Mouse (Mus musculus): ENCODE measurements around the gene Gnai3. TPM values are rescaled to one million over a fixed set of nuclear protein-coding genes. Genes with fewer than 3 reads are reported as not detected.

The Gnai3 gene
- polyA plus RNA-seq, 1 experiment from 2014 or later = 154 TPM

DNA sequence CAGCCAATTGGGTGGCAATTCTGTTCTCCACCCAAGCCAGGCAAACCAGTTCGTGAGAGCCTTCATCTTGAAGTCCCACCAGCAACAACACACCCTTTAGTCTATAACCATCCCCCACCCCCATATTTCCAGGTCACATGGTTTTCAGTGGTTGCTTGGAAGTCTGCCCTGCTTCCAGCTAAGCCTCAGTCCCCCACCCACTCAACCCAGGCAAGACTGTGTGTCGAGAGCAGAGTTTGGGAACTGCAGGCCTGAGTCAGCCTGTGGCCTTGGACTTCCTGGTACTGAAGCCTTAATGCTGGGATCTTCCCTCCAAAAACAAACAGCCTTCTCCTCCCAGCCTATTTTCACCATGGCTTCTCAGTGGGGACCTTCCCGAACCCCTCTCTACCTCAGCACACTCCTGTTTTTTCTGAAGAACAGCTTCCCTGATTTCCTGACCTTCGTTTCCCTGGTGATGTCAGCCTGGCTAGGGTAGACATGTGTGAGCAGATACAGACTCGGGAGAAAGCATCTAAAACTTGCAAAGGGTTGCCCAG is 57.0 kb downstream of the Gnai3 start:
- Histone ChIP-seq H3K27ac (ENCODE audit: low read length) (no peak overlapping the region; the same call in 1 of the 2 replicates), H3K9me3 (ENCODE audit: control insufficient read depth, low read depth, low read length) (no peaks in the 10 kb centered on the region), H3K27me3 (ENCODE audit: control insufficient read depth, insufficient read depth, low read length) (no peaks in the 10 kb centered on the region), H3K36me3 (ENCODE audit: control insufficient read depth, insufficient read depth, low read length) (no peaks in the 10 kb centered on the region), H3K4me2 (replicated peaks; ENCODE audit: low read depth, low read length) (no peak overlapping the region), H3K4me1 (ENCODE audit: control insufficient read depth, insufficient read depth, low read length) (peaks cover 21% of the 10 kb centered on the region), H3K9ac (replicated peaks; ENCODE audit: low read depth, low read length) (no peak overlapping the region), H3K4me3 (ENCODE audit: low read depth, low read length) (no peak overlapping the region)
- WGBS = 36% methylated on average over 5 of the region's 5 CpGs
- no peak for ATAC-seq (ENCODE audit: insufficient number of reproducible peaks, insufficient read depth, low FRiP score, low read depth)

DNA sequence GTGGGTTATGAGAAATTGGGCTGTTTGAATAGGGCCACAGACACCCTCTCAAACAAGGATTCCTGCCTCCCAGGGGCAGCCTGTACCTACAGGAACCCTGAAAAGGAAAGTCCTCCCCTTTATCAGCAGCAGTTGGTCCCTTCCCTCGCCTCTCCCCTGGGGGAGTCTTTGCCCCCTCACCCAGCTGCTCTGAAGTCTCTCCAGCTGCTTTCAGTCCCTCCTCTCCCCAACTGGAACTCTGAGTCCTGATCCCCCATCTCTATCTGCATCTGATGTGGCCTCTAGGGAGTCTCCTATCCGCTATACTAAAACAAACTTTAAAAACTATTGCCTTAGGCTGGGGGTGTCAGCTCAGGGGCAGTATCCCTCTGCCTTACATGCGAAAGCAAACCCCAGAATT is 58.6 kb downstream of the Gnai3 start:
- Histone ChIP-seq H3K9me3 (ENCODE audit: control insufficient read depth, low read depth, low read length) (no peaks in the 10 kb centered on the region), H3K4me3 (ENCODE audit: low read depth, low read length) (no peak overlapping the region; the same call in 1 of the 2 replicates), H3K4me1 (ENCODE audit: control insufficient read depth, insufficient read depth, low read length) (peaks cover 35% of the 10 kb centered on the region), H3K27ac (ENCODE audit: low read length) (no peak overlapping the region), H3K9ac (replicated peaks; ENCODE audit: low read depth, low read length) (no peak overlapping the region), H3K36me3 (ENCODE audit: control insufficient read depth, insufficient read depth, low read length) (no peaks in the 10 kb centered on the region), H3K4me2 (replicated peaks; ENCODE audit: low read depth, low read length) (peak overlapping the region; percentile 99), H3K27me3 (ENCODE audit: control insufficient read depth, insufficient read depth, low read length) (no peaks in the 10 kb centered on the region)
- WGBS = 79% methylated on average over 3 of the region's 3 CpGs
- no peak for ATAC-seq (ENCODE audit: insufficient number of reproducible peaks, insufficient read depth, low FRiP score, low read depth)

DNA sequence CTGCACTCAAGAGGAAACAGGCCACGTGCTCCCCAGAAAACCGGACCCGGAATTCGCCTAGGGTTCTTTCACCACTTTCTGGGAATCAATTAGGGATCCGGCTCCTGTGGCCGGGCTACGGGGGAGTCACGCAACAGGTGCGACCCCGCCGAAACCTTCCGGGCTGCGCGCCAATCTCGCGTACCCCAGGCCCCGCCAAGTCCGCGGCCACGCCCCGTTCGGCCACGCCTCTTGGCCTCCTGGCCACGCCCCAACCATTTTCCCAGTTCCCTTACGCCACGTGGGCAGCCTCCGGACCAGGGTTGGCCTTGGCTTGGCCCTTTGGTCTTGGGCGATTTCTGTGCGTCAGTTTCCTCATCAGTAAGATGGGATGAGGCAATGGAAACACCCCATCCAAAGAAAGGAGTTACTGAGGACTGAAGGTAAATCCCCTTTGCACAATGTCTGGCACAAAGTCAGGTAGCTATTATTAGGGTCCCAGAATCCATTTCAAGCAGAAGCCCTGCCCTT is 59.4 kb downstream of the Gnai3 start, which contains the start of gene Ampd2:
Ampd2 (minus strand) TSS at position 182 of the 510 bp plus-strand sequence.
- peak; percentile 11; the same call in 1 of the 2 replicates for ATAC-seq (ENCODE audit: insufficient number of reproducible peaks, insufficient read depth, low FRiP score, low read depth)
- WGBS = under 1% methylated on average over 29 of the region's 29 CpGs
- Histone ChIP-seq H3K27ac (ENCODE audit: low read length) (peak within 1 kb of the TSS; percentile 92), H3K9ac (replicated peaks; ENCODE audit: low read depth, low read length) (peak within 1 kb of the TSS; percentile 84), H3K4me3 (ENCODE audit: low read depth, low read length) (peak within 1 kb of the TSS; percentile 70), H3K27me3 (ENCODE audit: control insufficient read depth, insufficient read depth, low read length) (no peaks in the 10 kb centered on the region), H3K9me3 (ENCODE audit: control insufficient read depth, low read depth, low read length) (no peaks in the 10 kb centered on the region), H3K4me1 (ENCODE audit: control insufficient read depth, insufficient read depth, low read length) (peaks cover 37% of the 10 kb centered on the region), H3K4me2 (replicated peaks; ENCODE audit: low read depth, low read length) (peak within 1 kb of the TSS; percentile 99), H3K36me3 (ENCODE audit: control insufficient read depth, insufficient read depth, low read length) (no peaks in the 10 kb centered on the region)

DNA sequence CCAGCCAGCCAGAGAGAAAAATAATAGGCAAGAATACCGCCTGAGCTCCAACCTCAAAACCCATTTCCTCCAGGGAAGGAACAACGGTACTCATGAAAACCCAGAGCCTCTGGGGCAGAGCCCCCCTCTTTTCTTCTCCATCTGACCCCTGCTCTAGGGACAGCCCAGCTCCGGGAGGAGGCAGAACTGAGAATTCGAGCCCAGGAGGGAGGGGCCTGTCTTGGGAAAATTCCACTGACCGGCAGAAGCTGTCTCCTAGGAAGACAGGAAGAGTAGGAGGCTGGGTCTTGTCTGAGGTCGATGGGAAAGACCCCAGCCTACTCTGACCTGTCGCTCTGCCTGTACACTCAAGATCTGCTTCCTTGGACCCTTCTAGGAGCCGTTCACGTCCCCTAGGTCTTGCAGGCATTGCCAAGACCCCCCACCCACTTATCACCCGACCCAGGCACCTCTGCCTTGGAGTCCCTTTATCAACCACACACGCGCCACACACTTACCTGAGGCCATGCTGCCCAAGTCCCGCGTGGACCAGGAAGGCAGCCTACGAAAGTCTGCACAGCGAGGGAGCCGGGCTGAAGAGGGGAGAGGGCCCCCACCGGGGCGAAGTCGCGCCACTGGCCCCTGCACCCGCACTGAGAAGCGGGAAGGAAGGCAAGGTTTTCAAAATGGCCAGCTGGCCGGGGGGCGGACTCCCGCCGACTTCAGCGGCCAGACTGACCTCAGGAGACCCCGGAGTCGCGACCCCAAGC is 60.1 kb downstream of the Gnai3 start:
- ATAC-seq (ENCODE audit: insufficient number of reproducible peaks, insufficient read depth, low FRiP score, low read depth) = peak; percentile 65
- Histone ChIP-seq H3K4me2 (replicated peaks; ENCODE audit: low read depth, low read length) (peak overlapping the region; percentile 99), H3K9me3 (ENCODE audit: control insufficient read depth, low read depth, low read length) (no peaks in the 10 kb centered on the region), H3K36me3 (ENCODE audit: control insufficient read depth, insufficient read depth, low read length) (no peaks in the 10 kb centered on the region), H3K4me1 (ENCODE audit: control insufficient read depth, insufficient read depth, low read length) (peaks cover 37% of the 10 kb centered on the region), H3K4me3 (ENCODE audit: low read depth, low read length) (peak overlapping the region; percentile 70), H3K27ac (ENCODE audit: low read length) (peak overlapping the region; percentile 92), H3K9ac (replicated peaks; ENCODE audit: low read depth, low read length) (peak overlapping the region; percentile 84), H3K27me3 (ENCODE audit: control insufficient read depth, insufficient read depth, low read length) (no peaks in the 10 kb centered on the region)
- under 1% methylated on average over 31 of the region's 31 CpGs for WGBS

DNA sequence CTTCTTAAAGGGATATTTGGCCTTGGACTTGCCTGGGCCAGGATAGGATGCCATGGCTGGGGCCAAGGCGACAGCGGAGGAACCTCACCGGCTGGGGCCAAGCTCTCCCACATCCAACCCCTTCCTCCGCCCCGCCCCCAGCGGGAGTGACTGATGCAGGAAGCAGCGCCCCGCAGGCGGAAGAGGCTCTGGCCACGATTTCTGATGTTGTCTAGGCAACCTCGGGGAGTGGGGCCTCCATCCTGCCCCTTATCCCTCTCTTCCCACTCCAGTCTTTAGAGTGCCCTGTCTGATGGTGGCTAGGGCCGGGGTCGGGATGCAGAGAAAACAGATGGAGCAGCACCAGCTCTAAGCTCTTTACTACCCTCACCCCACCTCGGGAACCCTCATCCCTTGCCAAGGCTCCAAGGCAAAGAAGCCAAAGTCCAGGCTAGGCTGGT is 60.6 kb downstream of the Gnai3 start:
- Histone ChIP-seq H3K4me1 (ENCODE audit: control insufficient read depth, insufficient read depth, low read length) (peaks cover 37% of the 10 kb centered on the region), H3K4me2 (replicated peaks; ENCODE audit: low read depth, low read length) (peak overlapping the region; percentile 99), H3K27ac (ENCODE audit: low read length) (peak overlapping the region; percentile 92), H3K9ac (replicated peaks; ENCODE audit: low read depth, low read length) (peak overlapping the region; percentile 84), H3K27me3 (ENCODE audit: control insufficient read depth, insufficient read depth, low read length) (no peaks in the 10 kb centered on the region), H3K9me3 (ENCODE audit: control insufficient read depth, low read depth, low read length) (no peaks in the 10 kb centered on the region), H3K36me3 (ENCODE audit: control insufficient read depth, insufficient read depth, low read length) (0 out of 2 replicates have a peak, but pooled peaks cover 2% of the 10 kb centered on the region), H3K4me3 (ENCODE audit: low read depth, low read length) (peak overlapping the region; percentile 70)
- ATAC-seq (ENCODE audit: insufficient number of reproducible peaks, insufficient read depth, low FRiP score, low read depth) = peak; percentile 85
- under 1% methylated on average over 14 of the region's 14 CpGs for WGBS

DNA sequence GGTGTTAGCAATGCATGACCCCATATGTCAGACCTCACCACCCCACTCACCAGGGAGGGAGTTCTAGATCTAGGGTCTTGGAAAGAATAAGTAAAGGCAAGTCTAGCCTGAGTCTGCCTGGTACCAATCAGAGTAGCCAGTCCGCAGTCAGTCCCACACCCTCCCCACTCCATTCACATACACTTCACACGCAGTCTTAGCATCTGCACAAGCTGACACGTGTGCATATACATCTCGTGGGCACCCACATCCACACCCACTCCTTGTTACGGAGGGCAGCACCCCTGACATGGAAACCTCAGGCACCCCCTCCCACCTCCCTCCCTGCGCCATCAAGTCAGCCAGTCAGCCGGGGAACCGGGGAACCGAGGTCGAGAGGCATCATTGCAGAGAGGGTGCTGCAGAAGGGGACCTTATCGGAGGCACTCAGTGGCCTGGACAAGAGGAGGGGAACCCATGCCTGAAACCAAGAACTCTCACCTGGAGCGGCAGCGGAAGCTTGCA is 61.1 kb downstream of the Gnai3 start:
- Histone ChIP-seq H3K9ac (replicated peaks; ENCODE audit: low read depth, low read length) (peak overlapping the region; percentile 84; the same call in 1 of the 2 replicates), H3K4me2 (replicated peaks; ENCODE audit: low read depth, low read length) (peak overlapping the region; percentile 99), H3K9me3 (ENCODE audit: control insufficient read depth, low read depth, low read length) (no peaks in the 10 kb centered on the region), H3K4me1 (ENCODE audit: control insufficient read depth, insufficient read depth, low read length) (peaks cover 37% of the 10 kb centered on the region), H3K36me3 (ENCODE audit: control insufficient read depth, insufficient read depth, low read length) (0 out of 2 replicates have a peak, but pooled peaks cover 3% of the 10 kb centered on the region), H3K27me3 (ENCODE audit: control insufficient read depth, insufficient read depth, low read length) (no peaks in the 10 kb centered on the region), H3K27ac (ENCODE audit: low read length) (peak overlapping the region; percentile 92), H3K4me3 (ENCODE audit: low read depth, low read length) (peak overlapping the region; percentile 70)
- ATAC-seq (ENCODE audit: insufficient number of reproducible peaks, insufficient read depth, low FRiP score, low read depth) = peak; percentile 6; the same call in 1 of the 2 replicates
- WGBS = 12% methylated on average over 13 of the region's 13 CpGs

DNA sequence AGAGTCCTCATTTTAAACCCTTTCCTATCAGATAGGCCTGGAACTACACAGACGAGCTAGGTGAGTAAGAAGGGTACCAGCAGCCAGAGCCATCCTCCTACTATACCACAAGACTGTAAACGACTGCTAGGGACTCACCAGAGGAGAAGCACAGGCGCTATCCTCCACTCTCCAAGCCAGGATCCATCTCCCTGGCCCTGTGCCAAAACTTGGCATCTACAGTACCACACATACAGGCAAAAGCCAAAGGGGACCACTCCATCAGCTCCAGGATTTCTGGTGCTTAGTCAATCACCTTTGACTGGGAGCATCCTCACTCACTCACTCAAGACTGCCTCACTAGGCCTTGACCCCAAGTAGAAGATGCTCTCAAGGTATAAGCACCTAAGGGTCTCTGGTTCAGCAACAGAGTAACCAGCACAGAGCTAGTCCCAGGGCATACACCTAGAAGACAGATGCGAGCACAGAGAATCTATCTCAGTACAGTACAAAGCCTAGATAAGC is 62.0 kb downstream of the Gnai3 start:
- no peak for ATAC-seq (ENCODE audit: insufficient number of reproducible peaks, insufficient read depth, low FRiP score, low read depth)
- peak overlapping the region; percentile 99 for H3K4me2 ChIP-seq (replicated peaks; ENCODE audit: low read depth, low read length)
- 68% methylated on average over 4 of the region's 4 CpGs for WGBS
- peak overlapping the region; percentile 84; the same call in 1 of the 2 replicates for H3K9ac ChIP-seq (replicated peaks; ENCODE audit: low read depth, low read length)
- H3K27me3 ChIP-seq (ENCODE audit: control insufficient read depth, insufficient read depth, low read length) = no peaks in the 10 kb centered on the region
- peaks cover 12% of the 10 kb centered on the region; the same call in 1 of the 2 replicates for H3K36me3 ChIP-seq (ENCODE audit: control insufficient read depth, insufficient read depth, low read length)
- H3K4me3 ChIP-seq (ENCODE audit: low read depth, low read length) = peak overlapping the region; percentile 70
- H3K4me1 ChIP-seq (ENCODE audit: control insufficient read depth, insufficient read depth, low read length) = peaks cover 31% of the 10 kb centered on the region
- H3K27ac ChIP-seq (ENCODE audit: low read length) = no peak overlapping the region
- no peaks in the 10 kb centered on the region for H3K9me3 ChIP-seq (ENCODE audit: control insufficient read depth, low read depth, low read length)

DNA sequence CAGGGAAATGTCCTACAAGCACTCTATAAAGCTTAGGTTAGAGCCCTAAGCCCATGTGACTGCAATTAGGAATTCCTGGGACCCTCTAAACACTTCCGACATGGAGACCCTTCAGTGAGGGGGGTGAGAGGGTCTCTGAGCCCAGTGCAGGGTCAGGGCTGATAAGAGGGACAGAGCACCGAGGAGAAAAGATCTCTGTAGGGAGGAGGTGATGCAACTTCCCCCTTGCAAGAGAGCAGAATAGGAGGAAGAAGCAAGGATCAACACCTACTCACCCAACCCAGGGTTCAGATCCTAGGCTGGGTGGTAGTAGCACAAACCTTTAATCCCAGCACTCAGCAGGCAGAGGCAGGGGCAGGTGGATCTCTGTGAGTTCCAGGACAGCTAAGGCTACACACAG is 62.8 kb downstream of the Gnai3 start:
- Histone ChIP-seq H3K36me3 (ENCODE audit: control insufficient read depth, insufficient read depth, low read length) (peaks cover 16% of the 10 kb centered on the region; the same call in 1 of the 2 replicates), H3K9me3 (ENCODE audit: control insufficient read depth, low read depth, low read length) (no peaks in the 10 kb centered on the region), H3K9ac (replicated peaks; ENCODE audit: low read depth, low read length) (no peak overlapping the region), H3K4me3 (ENCODE audit: low read depth, low read length) (no peak overlapping the region), H3K27ac (ENCODE audit: low read length) (no peak overlapping the region), H3K27me3 (ENCODE audit: control insufficient read depth, insufficient read depth, low read length) (no peaks in the 10 kb centered on the region), H3K4me1 (ENCODE audit: control insufficient read depth, insufficient read depth, low read length) (peaks cover 31% of the 10 kb centered on the region), H3K4me2 (replicated peaks; ENCODE audit: low read depth, low read length) (no peak overlapping the region)
- WGBS = 47% methylated on average over 2 of the region's 2 CpGs
- ATAC-seq (ENCODE audit: insufficient number of reproducible peaks, insufficient read depth, low FRiP score, low read depth) = no peak
